Mouse (Mus musculus) gastrocnemius, postnatal 10 days (tissue): Measurements from ENCODE around the gene Sall2. TPM values are rescaled to one million over a fixed set of nuclear protein-coding genes. Genes with fewer than 3 reads are reported as not detected.
"Not testable (repeated sequence)": the region's sequence is repeated elsewhere in the genome, so short reads cannot be mapped to it uniquely, and the experiment has no call there.

ENCODE experiments used
- DNase-seq: peaks from one replicate; pipeline ENCODE4 v3.0.0; 2021; ENCODE audit warnings: mixed read lengths
- total RNA-seq, 2 experiments: library from RNA; stranded (reverse); gene quantifications; 2 replicates each; pipeline ENCODE4 v1.2.3; 2021

Gene Sall2
- total RNA-seq, 2 experiments from 2014 or later, result 3.1 to 5.0 TPM

DNA sequence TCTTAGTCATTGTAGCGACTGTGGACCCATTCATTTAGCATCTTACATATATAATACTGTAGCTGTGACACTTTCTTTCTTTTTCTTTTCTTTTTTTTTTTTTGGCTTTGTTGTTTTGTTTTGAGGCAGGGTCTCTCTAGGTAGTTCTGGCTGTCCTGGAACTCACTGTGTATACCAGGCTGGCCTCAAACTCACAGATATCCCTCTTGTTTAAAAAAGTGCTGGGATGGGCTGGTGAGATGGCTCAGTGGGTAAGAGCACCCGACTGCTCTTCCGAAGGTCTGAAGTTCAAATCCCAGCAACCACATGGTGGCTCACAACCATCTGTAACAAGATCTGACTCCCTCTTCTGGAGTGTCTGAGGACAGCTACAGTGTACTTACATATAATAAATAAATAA, 25.0 kb downstream of the Sall2 start:
- not testable (repeated sequence) for DNase-seq

GRCm38 (mm10) chr14:52295558-52296264, 32.9 kb downstream of the Sall2 start:
- no peak for DNase-seq

GRCm38 (mm10) chr14:52284191-52284590, 44.4 kb downstream of the Sall2 start:
- DNase-seq, result no peak

DNA sequence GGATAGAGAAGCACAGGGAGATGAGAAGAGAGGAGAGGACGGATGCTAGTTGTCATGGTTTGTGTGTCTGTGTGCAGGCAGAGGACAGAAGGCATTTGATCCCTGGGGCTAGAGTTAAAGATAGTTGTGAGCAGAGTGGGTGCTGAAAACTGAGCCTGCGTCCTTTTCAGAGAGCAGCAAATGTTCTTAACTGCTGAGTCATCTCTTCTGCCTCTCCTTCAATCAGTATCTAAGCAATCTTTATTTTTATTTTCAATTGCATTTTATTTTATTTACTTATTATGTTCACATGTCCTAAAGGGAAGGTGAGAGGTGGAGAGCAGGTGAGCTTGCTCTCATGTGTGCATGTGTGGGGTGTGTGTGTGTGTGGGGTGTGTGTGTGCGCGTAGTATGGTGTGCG, 44.9 kb downstream of the Sall2 start:
- no peak for DNase-seq

DNA sequence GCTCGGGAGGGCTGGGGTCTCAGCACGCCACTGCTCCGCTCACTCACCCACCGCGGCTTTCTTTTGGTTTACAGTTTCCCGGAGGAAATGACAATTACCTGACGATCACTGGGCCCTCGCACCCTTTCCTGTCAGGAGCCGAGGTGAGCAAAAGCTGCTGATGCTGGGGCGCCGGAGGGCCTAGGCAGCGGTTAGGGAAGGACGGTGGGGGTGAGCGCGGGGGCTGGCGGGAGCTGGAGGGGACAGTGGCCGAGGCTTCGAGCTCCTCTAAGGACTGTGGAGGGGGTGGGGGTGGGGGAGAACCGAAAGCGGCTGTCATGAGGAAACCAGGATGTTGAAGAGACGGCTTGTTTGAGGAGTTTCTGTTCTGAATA, 48.8 kb downstream of the Sall2 start:
- DNase-seq, result peak; percentile 34

DNA sequence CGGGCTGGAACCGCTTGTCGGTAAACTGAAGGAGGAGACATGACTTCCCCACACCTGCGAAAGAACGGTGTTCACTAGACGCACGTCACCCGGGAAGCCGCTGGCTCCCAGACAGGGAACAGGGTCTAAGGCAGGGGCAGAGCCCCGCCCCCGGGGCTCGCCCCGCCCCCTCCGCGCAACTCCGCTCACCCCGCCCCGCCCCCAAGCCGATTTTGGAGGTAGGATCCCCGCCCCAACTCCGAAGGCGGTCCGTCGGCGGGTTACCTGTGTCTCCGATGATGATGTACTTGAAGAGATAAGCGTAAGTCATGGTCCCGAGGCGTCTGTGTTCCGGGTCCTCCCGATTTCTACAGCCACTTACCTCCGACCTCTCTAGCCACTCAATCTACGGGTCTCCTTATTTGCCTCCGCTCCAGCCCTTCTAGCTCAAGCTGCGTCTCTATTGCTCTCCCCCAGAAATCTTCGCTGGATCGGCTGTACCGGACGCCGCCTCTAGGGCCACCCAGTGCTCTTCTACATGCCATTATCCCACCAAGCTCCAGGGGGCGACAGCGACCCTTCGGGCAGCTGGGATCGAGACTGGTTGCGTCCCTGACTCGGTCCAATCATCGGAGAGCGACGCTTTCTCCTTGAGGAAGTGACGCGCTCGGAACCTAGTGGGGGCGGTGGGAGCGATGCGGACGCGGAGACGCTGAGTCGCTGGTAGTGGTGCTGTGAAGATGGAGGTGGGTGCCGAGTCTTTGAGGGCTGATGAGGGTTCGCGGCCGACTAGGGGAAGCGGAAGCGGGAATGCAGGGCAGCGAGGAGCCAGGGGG, 49.4 kb downstream of the Sall2 start, which contains the start of the genes Tox4 and Rab2b:
Gene Tox4 (plus strand): TSS at position 215 of the 815 bp plus-strand sequence.
Gene Rab2b (minus strand): TSS at position 614 of the 815 bp plus-strand sequence.
- peak; percentile 95 for DNase-seq

GRCm38 (mm10) chr14:52277210-52277609, 51.4 kb downstream of the Sall2 start:
- DNase-seq, result no peak

GRCm38 (mm10) chr14:52272781-52273180, 55.8 kb downstream of the Sall2 start:
- DNase-seq, result no peak

Other genes with a start within 250 kb of the Sall2 start
- gene Hnrnpc, start 224.7 kb downstream of the Sall2 start, total RNA-seq, result 100 to 1,000 TPM; 108 to 122 TPM
- under 1 TPM; 0.12 to 0.56 TPM for gene Rpgrip1, start 218.1 kb downstream of the Sall2 start, total RNA-seq
- 10 to 100 TPM; 22.9 to 30.3 TPM for gene Supt16, start 131.3 kb downstream of the Sall2 start, total RNA-seq
- gene Chd8, start 71.0 kb downstream of the Sall2 start, total RNA-seq, result 10 to 100 TPM; 46.7 to 62.6 TPM
- gene Tox4, start 49.6 kb downstream of the Sall2 start, total RNA-seq, result 10 to 100 TPM; 31.3 to 33.8 TPM
- gene Rab2b, start 49.2 kb downstream of the Sall2 start, total RNA-seq, result 1 to 10 TPM; 7.1 to 8.3 TPM
- gene Mettl3, start 23.6 kb downstream of the Sall2 start, total RNA-seq, result 10 to 100 TPM; 16.3 to 17.3 TPM
- gene Olfr1513, start 27.6 kb upstream of the Sall2 start, total RNA-seq, result not detected
- not detected for gene Olfr1512, start 50.4 kb upstream of the Sall2 start, total RNA-seq
- gene Olfr1511, start 68.6 kb upstream of the Sall2 start, total RNA-seq, result not detected
- gene Olfr1510, start 85.6 kb upstream of the Sall2 start, total RNA-seq, result not detected
- gene Olfr1509, start 114.2 kb upstream of the Sall2 start, total RNA-seq, result not detected
- not detected for gene Olfr1508, start 138.7 kb upstream of the Sall2 start, total RNA-seq
- not detected for gene Olfr1507, start 167.0 kb upstream of the Sall2 start, total RNA-seq